Mouse (Mus musculus) liver, embryonic 14.5 days (tissue): ENCODE data around the gene Tmcc3. TPM values are rescaled to one million over a fixed set of nuclear protein-coding genes. Genes with fewer than 3 reads are reported as not detected.

Source experiments
- ATAC-seq: fragments of 200-750 bp; cut with Nextera tagmentation; 2 replicates; pipeline ENCODE4 v1.8.0; 2017; ENCODE audit warnings: moderate number of reproducible peaks, mild to moderate bottlenecking, moderate library complexity; ENCODE audit not compliant: insufficient read depth
- DNase-seq, 3 experiments: peaks; one replicate each; pipeline ENCODE4 v3.0.0-alpha.2; 2012 to 2013; ENCODE audit warnings: low read depth in 3 of 3, low spot score in 3 of 3
- H3K27ac ChIP-seq: fragments of 300-500 bp; sonication (generic); 2 replicates; pipeline ENCODE4 v1.5.1; 2014; ENCODE audit warnings: moderate library complexity, mild to moderate bottlenecking, control low read depth, inconsistent platforms
- H3K27me3 ChIP-seq: fragments of 300-500 bp; sonication (generic); 2 replicates; pipeline ENCODE4 v1.6.1; 2014; ENCODE audit warnings: mild to moderate bottlenecking, low read length, moderate library complexity; ENCODE audit not compliant: control insufficient read depth, insufficient read depth
- H3K36me3 ChIP-seq: fragments of 300-500 bp; sonication (generic); replicated peaks from 2 replicates; pipeline ENCODE4 v1.6.1; 2014; ENCODE audit warnings: low read depth; ENCODE audit not compliant: control insufficient read depth, insufficient read depth
- H3K4me1 ChIP-seq, 2 experiments: fragments of 200-500 bp in 1 of 2; fragments of 300-500 bp in 1 of 2; sonication (generic) in 1 of 2; replicated peaks; 2 replicates each; pipeline ENCODE4 v1.6.1; 2012 to 2014; ENCODE audit warnings: antibody characterized with exemption in 1 of 2, inconsistent platforms in 1 of 2, low read length in 1 of 2; ENCODE audit not compliant: control insufficient read depth in 2 of 2, insufficient read depth in 2 of 2
- H3K4me2 ChIP-seq: fragments of 300-500 bp; sonication (generic); 2 replicates; pipeline ENCODE4 v1.6.1; 2014; ENCODE audit warnings: low read depth, mild to moderate bottlenecking, control low read depth, moderate library complexity
- H3K4me3 ChIP-seq, 2 experiments: fragments of 200-500 bp in 1 of 2; fragments of 300-500 bp in 1 of 2; sonication (generic) in 1 of 2; 2 replicates each; pipeline ENCODE4 v1.5.1; 2012 to 2014; ENCODE audit warnings: low read depth in 2 of 2, low read length in 2 of 2, mild to moderate bottlenecking in 2 of 2, control low read depth in 1 of 2, inconsistent platforms in 1 of 2, moderate library complexity in 1 of 2; ENCODE audit not compliant: insufficient read depth in 1 of 2
- H3K9ac ChIP-seq: fragments of 300-500 bp; sonication (generic); replicated peaks from 2 replicates; pipeline ENCODE4 v1.6.1; 2014; ENCODE audit warnings: mild to moderate bottlenecking, control low read depth, moderate library complexity
- H3K9me3 ChIP-seq: fragments of 300-500 bp; sonication (generic); 2 replicates; pipeline ENCODE4 v1.6.1; 2016; ENCODE audit warnings: low read length, mixed read lengths; ENCODE audit not compliant: control insufficient read depth
- CTCF ChIP-seq: IDR thresholded peaks from 2 replicates; pipeline ENCODE4 v1.5.1; 2016; ENCODE audit warnings: antibody characterized with exemption, low read depth, control low read depth
- EP300 ChIP-seq: IDR thresholded peaks from 2 replicates; pipeline ENCODE4 v1.6.1; 2016; ENCODE audit warnings: antibody characterized with exemption, low read depth
- WGBS: fragments of 180-500 bp; shearing (Covaris S2); extraction: QIAGEN DNeasy Blood & Tissue Kit; methylation state at CpG from one replicate; pipeline ENCODE4 v1.1.7; 2014; ENCODE audit not compliant: insufficient replicate concordance; 5-methylcytosine and 5-hydroxymethylcytosine counted together
- polyA plus RNA-seq, 2 experiments: library from polyadenylated mRNA; depleted of rRNA in 1 of 2; stranded (reverse) in 1 of 2; unstranded in 1 of 2; fragments of >200 nt; fragmentation: Nextera tagmentation in 1 of 2; extraction: Ambion mirVana in 1 of 2; gene quantifications; 2 replicates each; pipeline versions ENCODE4 v1.2.1 to v1.2.3; 2012 to 2014

The Tmcc3 gene
- polyA plus RNA-seq, 2 experiments, result 1.4 to 2.6 TPM

- TF ChIP-seq EP300 (no peak), CTCF (no peak)
Measured at GRCm38 (mm10) chr10:94477366-94478225, 165.8 kb downstream of the Tmcc3 start.

DNA sequence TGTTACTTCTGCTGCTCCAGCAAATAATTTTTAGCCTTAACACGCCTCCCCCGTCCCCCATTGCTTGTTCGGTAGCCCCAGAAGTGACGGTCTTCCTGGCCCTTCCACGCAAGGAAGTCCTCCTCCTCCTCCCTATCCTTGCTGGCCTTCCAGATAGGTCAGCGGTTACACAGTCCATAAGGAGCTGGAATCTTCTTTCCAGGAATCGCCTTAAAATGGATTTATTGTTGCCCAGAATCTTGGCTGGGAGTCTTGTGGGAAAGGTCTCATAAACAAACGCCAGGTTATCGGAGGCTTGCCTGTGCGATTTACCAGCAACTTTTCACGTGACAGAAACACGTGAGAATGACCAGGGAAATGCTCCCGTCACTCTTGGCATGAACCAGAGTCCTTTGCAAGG is 167.9 kb downstream of the Tmcc3 start:
- 61% methylated on average over 13 of the region's 13 CpGs for WGBS
- no peak for TF ChIP-seq CTCF
- no peak for TF ChIP-seq EP300
- no peak for ATAC-seq
- no peak for DNase-seq
- H3K27me3 ChIP-seq, result no peaks in the 10 kb centered on the region
- H3K9ac ChIP-seq, result no peak overlapping the region
- no peak overlapping the region for H3K4me3 ChIP-seq
- no peak overlapping the region for H3K4me2 ChIP-seq
- peaks cover 4% of the 10 kb centered on the region for H3K9me3 ChIP-seq
- no peaks in the 10 kb centered on the region for H3K36me3 ChIP-seq
- no peaks in the 10 kb centered on the region for H3K4me1 ChIP-seq
- no peak overlapping the region for H3K27ac ChIP-seq

More at GRCm38 (mm10) chr10:94477366-94478225, 165.8 kb downstream of the Tmcc3 start:
- no peak overlapping the region for H3K4me3 ChIP-seq
- H3K4me1 ChIP-seq, result no peaks in the 10 kb centered on the region
- DNase-seq (no peak), ATAC-seq (no peak)
- H3K27ac ChIP-seq, result no peak overlapping the region
- peaks cover 4% of the 10 kb centered on the region for H3K9me3 ChIP-seq
- H3K27me3 ChIP-seq, result no peaks in the 10 kb centered on the region
- no peaks in the 10 kb centered on the region for H3K36me3 ChIP-seq
- WGBS, result 66% methylated on average over 13 of the region's 13 CpGs
- no peak overlapping the region for H3K4me2 ChIP-seq
- H3K9ac ChIP-seq, result no peak overlapping the region

DNA sequence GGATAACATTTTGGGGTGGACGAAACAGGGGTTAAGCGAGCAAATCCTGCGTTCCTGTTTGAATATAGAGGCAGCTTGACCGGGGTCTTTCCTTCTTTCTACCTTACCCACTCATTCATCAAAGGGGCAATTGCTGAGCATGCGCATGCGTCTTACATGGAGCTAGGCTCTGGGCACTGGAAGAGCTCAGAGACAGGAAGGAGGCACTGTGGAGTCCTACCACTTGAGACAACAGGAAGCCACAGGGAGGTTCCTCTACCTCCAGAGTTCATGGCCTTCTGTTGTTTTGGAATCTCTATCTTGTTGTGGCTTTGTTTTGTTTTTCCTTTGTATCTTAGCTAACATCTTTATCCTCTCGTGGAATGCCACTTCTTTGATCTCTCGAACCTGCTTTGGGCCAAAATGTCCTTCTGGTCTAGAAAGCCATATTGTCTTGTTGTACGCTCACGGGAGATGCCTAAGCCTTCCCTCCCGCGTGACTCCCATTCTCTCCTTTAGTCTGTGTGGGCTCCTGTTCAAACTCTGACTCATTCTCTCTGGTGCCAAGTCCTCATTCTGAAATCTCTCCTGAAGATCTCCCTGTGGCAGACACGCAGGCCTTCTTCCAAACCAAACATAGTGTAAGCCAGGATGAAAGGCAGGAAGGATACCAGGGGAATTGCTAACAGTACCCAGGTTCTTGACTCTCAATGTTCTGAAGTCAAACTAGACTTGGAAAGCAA is 168.8 kb downstream of the Tmcc3 start:
- no peak for TF ChIP-seq CTCF
- TF ChIP-seq EP300, result no peak
- no peak overlapping the region for H3K27ac ChIP-seq
- H3K4me1 ChIP-seq, result no peaks in the 10 kb centered on the region
- H3K27me3 ChIP-seq, result no peaks in the 10 kb centered on the region
- DNase-seq, result no peak
- H3K4me3 ChIP-seq, result no peak overlapping the region
- no peak for ATAC-seq
- H3K9me3 ChIP-seq, result peaks cover 4% of the 10 kb centered on the region
- 68% methylated on average over 13 of the region's 13 CpGs for WGBS
- no peak overlapping the region for H3K4me2 ChIP-seq
- no peaks in the 10 kb centered on the region for H3K36me3 ChIP-seq
- no peak overlapping the region for H3K9ac ChIP-seq

DNA sequence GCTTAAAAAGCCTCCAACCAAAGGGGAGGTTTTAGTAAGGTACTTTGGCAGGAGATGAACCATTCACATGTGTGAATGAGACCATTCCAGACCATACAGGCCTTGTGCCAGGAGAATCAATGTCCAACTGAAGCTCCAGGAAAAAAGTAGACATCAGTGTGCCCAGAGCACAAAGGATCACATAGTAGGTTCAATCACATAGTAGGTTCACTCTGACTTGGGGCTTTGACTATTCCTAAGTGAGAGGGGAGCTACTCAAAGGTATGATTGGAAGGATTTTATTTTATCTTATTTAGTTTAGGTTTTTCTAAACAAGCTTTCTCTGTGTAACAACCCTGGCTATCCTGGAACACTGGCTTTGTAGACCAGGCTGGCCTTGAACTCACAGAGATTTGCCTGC is 169.9 kb downstream of the Tmcc3 start:
- Histone ChIP-seq H3K36me3 (no peaks in the 10 kb centered on the region), H3K9me3 (peaks cover 4% of the 10 kb centered on the region), H3K27ac (no peak overlapping the region), H3K9ac (no peak overlapping the region), H3K4me3 (no peak overlapping the region), H3K4me2 (no peak overlapping the region), H3K4me1 (no peaks in the 10 kb centered on the region), H3K27me3 (no peaks in the 10 kb centered on the region)
- TF ChIP-seq EP300 (no peak), CTCF (no peak)
- no peak for ATAC-seq
- DNase-seq, result no peak

DNA sequence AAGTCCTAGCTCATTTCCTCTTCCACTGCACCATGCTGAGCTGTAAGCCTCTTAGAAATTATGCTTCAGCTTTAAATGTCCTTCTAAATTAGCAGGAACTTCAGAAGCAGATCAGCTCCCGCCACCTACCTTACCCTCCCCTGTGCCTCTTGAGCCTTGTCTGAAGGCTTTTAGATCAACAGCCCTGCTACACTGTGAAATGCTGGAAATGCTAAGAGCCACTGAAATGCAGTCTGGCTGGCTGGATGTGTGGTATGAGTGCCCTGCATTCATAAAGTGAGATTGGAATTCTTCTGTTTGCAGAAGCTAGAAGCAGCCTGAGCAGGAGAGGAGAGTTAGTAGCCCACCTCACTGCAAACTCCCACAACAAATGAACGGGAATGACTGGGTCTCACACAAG is 174.4 kb downstream of the Tmcc3 start:
- Histone ChIP-seq H3K4me3 (no peak overlapping the region), H3K36me3 (no peaks in the 10 kb centered on the region), H3K27ac (no peak overlapping the region), H3K4me1 (no peaks in the 10 kb centered on the region), H3K9ac (no peak overlapping the region), H3K9me3 (peaks cover 4% of the 10 kb centered on the region), H3K27me3 (no peaks in the 10 kb centered on the region), H3K4me2 (no peak overlapping the region)
- no peak for DNase-seq
- no peak for ATAC-seq
- WGBS, result 54% methylated on average over 2 of the region's 2 CpGs
- no peak for TF ChIP-seq EP300
- TF ChIP-seq CTCF, result no peak
